Mouse (Mus musculus): ENCODE results near the gene Thbs2.
"Not testable (repeated sequence)": the region's sequence is repeated elsewhere in the genome, so short reads cannot be mapped to it uniquely, and the experiment has no call there.

Thbs2 gene

DNA sequence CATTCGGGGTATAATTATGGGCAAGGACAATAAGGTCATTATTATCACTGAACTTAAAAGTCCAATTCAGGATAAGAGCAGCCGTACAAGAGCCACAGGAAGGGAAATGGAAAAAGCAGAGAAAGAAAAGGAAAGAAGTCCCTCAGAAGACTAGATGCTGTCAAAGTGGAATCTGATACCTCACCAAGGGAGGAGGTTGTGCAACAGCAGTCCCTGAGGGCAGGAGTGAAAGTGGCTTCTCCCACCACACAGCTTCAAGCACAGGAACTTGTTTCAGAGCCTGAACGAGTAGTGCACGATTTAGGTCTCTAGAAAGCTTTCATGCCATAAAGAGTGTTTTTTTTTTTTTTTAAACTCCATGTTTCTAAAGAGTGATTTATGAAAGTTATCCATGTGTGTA is 65.1 kb downstream of the Thbs2 start:
- no peak for DNase-seq (ENCODE audit: low spot score in 2 of 2)

DNA sequence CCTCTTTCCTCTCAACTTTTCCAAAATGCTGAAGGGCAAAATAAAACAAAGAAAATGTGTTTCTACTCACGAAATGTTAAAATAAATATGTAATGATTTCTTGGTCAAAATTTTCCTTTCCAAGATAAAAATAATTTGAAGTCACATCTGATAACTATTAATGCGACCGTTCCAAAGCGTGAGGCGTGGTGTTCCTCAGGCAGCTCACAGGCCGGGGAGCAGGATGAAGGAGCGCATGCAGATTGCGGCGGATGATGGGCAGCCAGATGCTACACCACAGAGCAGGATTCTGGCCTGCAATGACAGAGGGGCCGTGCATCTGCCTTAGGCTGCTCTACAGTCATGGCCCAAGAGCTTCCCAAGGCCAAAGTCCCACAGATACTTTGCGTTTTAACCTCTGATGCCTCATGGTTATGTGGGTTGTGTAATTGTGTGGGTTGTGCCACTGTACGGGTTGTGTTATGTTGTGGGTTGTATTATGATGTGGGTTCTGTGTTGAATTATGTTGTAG is 66.2 kb downstream of the Thbs2 start:
- no peak for DNase-seq (ENCODE audit: low spot score in 2 of 2)

DNA sequence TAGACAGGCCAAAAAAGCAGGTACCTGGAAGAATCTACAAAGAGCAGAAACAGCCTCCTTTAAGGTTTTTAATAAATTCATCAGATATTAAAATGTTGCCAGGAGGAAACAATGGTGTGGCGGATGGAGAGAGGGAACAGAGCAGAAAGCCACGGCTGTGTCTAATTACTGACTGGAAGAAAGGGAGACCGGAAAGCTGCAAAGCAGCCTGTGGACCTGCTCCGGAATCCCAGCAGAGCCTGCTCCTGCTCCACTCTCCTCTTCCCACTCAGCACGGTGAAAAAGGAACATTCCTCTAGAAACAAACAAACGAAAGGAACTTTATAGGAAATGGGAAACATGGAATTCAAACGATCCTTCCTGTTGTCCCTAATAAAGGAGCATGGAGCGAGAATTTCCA is 69.6 kb downstream of the Thbs2 start:
- DNase-seq (ENCODE audit: low spot score in 2 of 2), result no peak

DNA sequence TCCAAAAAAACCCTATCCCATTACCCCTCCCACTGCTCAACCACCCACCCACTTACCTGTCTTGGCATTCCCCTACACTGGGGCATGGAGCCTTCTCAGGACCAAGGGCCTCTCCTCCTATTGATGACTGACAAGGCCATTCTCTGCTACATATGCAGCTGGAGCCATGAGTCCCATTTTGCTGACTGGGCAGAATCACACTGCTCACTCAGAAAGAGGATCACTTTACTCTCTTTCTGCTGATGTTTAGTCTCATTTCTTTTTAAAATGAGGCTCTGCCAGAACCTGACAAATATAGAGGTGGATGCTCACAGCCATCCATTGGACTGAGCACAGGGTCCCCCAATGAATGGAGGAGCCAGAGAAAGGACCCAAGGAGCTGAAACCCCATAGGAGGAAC is 73.0 kb downstream of the Thbs2 start:
- not testable (repeated sequence) for DNase-seq (ENCODE audit: low spot score in 2 of 2)

DNA sequence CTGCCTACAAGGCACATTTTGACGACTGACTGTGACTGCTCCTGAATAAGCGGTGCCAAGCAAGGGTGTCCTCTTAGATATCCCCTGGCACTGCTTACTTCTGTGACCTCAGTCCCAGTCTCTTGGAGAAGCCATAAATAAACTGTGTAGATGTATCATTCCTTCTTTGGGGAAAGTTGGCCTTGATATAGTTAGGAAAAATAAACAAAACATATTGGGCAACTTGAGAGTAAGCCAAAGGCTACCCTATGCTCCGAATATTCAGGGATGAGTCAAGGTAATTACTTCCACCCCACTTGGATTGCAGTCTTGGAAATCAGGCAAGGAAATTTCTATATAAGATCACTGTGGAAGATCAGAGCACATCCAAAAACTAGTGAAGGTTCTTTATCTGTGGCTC is 74.0 kb downstream of the Thbs2 start:
- DNase-seq (ENCODE audit: low spot score in 2 of 2), result no peak

DNA sequence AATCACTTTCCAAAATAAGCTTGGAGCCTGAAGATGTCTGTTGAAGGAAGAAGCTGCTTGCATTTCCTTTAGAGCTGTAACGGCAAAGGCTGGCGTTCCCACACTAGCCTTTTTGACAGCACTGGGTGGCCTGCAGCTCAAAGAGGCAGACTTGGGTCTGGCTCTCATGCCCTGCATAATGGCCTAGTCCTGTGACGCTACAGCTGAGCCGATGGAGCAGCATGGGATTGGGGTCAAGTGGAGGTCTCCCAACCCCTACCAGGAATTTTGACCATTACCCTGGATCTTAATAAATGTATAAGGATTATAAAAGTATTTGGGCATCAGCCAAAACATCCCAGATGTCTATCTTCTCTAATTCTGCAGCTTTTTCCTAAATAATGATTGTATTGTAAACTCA is 75.0 kb downstream of the Thbs2 start:
- no peak for DNase-seq (ENCODE audit: low spot score in 2 of 2)

Data from cerebellum, postnatal 4 days (tissue).